Mouse (Mus musculus): ENCODE measurements around the gene Nom1. TPM values are rescaled to one million over a fixed set of nuclear protein-coding genes. Genes with fewer than 3 reads are reported as not detected.
A peak's percentile ranks its signal among the peaks of the same experiment; 100 is the strongest.

Nom1 gene
- polyA plus RNA-seq, 1 experiment from 2014 or later = 20.6 TPM

DNA sequence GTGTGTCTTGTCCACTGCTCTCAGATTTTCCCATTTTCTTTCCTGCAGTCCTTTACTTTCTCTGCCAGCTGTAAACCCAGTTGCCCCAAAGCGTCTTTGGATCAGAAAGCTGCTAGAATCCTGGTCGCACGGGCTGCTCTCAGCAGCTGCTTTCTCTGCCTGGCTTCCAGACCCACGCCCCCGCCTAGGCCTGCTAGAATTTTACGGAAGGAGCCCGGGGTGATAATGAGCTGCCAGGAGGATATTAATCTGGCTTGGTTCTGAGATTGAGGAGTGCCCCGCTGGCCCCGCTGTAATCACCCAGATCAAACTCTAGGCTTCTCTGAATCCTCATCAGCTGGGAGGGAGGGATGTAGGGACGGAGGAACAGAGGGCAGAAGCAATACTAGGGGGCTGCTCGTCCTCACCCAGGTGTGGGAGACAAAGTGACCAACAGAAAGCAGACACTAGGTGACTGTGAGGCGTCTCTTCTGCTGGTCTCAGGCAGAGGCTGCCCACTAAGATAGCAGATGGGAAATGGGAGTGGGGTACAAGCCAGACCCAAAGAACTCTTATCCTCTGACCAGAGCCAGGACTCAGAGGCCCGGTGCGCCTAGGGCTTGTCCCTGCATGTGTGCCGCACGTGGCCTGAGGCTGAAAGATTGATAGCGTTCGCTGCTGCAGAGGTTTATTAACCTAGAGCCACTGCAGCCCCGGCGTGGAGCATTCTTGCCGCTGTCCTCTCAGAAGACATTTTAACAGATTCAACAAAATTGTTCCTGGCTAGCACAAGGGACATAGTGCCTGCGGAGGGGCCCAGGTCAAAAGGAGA is 37.6 kb downstream of the Nom1 start:
- peaks cover 89% of the 10 kb centered on the region for H3K27me3 ChIP-seq
- no peak overlapping the region for H3K4me2 ChIP-seq (replicated peaks)
- no peak overlapping the region for H3K4me3 ChIP-seq
- no peak overlapping the region for H3K27ac ChIP-seq (replicated peaks)
- no peaks in the 10 kb centered on the region for H3K36me3 ChIP-seq
- H3K9me3 ChIP-seq = no peaks in the 10 kb centered on the region
- WGBS = 2% methylated on average over 22 of the region's 22 CpGs
- no peak for ATAC-seq (replicated peaks)
- peaks cover 10% of the 10 kb centered on the region for H3K4me1 ChIP-seq
- no peak overlapping the region for H3K9ac ChIP-seq (replicated peaks)

DNA sequence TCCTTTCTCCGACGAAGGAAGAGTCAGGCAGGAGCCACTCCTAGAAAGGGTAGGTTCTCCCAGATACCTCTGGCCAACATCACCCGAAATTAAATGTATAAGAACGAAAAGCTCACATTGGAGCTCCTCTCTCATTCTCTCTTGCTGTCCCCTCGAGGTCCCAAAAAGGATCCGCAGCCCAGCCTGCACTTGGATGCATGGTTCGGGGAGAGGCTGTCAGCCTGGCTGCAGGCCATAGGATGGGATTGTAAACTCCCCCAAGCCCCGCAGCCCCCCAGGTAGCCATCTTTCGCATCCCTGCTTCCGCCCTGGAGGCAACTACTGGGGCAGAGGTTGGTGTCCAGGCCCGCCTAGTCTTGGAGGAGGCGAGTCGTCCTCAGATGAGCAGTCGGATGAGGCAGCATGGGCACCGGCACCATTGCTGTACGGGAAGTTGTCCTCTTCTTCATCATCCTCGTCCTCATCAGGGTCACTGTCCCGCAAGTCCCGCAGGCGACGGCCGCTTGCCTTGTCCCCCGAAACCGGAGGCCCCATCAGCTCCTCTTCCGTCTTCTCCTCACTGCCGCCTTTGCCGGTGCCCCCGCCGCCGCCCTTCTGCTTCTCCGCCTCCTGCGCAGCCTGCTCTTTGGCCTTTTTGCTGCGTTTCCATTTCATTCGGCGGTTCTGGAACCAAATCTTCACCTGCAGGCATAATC is 39.2 kb downstream of the Nom1 start:
- Histone ChIP-seq H3K27me3 (peaks cover 91% of the 10 kb centered on the region), H3K9ac (replicated peaks) (no peak overlapping the region), H3K27ac (replicated peaks) (no peak overlapping the region), H3K36me3 (no peaks in the 10 kb centered on the region), H3K9me3 (no peaks in the 10 kb centered on the region), H3K4me2 (replicated peaks) (no peak overlapping the region), H3K4me3 (no peak overlapping the region), H3K4me1 (peaks cover 14% of the 10 kb centered on the region)
- no peak for ATAC-seq (replicated peaks)
- WGBS = 3% methylated on average over 35 of the region's 35 CpGs

DNA sequence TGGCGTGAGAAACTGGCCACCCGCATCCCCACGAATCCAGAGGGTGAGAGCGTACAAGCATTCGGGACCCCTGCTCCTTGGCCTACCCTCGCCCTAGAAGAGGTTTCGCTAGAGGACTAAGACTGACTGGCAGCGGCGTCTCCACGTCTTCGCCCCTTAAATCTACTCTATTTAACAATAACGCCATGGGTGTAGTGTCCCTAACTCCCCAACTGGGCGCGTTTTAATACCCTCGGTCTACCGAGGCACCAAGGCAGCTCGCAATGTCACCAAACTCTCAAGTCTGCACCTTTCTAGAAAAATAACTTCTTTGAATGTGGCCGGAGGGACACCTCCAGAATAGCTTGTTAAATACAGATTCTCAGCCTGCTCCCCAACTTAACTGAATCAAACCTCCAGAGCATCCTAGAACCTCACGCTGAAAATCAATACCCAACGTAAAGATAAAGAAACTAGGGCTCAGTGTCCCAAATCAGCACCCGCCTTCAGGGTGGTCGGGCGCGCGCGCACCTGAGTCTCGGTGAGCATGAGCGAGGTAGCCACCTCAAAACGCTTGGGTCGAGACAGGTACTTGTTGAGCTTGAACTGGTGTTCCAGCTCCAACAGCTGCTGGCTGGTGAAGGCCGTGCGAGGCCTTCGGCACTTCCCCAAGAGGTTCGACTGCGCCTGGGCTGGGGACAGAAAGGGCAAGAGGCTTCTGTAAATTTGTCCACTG is 39.9 kb downstream of the Nom1 start:
- Histone ChIP-seq H3K27me3 (peaks cover 91% of the 10 kb centered on the region), H3K36me3 (no peaks in the 10 kb centered on the region), H3K4me2 (replicated peaks) (no peak overlapping the region), H3K27ac (replicated peaks) (no peak overlapping the region), H3K4me3 (no peak overlapping the region), H3K4me1 (peaks cover 14% of the 10 kb centered on the region), H3K9me3 (no peaks in the 10 kb centered on the region), H3K9ac (replicated peaks) (no peak overlapping the region)
- no peak for ATAC-seq (replicated peaks)
- 4% methylated on average over 35 of the region's 35 CpGs for WGBS

DNA sequence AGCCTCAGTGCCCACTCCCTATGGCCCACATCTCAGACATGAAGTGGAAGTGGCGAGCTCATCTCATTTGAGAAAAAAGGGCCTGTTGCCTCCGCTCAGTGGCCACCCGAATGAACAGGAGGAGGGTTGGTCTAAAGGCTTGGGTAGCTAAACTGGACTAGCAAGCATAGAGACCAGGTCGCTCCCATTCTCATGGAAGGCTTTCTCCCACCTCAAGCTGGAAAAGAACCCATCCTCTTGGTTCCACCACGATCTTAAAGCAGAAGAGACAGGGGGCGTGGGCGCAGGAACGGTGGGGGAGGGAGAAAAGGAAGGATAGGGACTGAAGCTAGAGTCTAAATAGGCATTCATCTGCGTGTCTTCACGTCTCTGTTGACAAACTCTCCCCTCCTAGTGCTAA is 40.6 kb downstream of the Nom1 start:
- Histone ChIP-seq H3K36me3 (no peaks in the 10 kb centered on the region), H3K4me1 (peaks cover 14% of the 10 kb centered on the region), H3K4me2 (replicated peaks) (no peak overlapping the region), H3K9ac (replicated peaks) (no peak overlapping the region), H3K27me3 (peaks cover 91% of the 10 kb centered on the region), H3K9me3 (no peaks in the 10 kb centered on the region), H3K27ac (replicated peaks) (no peak overlapping the region), H3K4me3 (no peak overlapping the region)
- 2% methylated on average over 10 of the region's 10 CpGs for WGBS
- ATAC-seq (replicated peaks) = no peak

DNA sequence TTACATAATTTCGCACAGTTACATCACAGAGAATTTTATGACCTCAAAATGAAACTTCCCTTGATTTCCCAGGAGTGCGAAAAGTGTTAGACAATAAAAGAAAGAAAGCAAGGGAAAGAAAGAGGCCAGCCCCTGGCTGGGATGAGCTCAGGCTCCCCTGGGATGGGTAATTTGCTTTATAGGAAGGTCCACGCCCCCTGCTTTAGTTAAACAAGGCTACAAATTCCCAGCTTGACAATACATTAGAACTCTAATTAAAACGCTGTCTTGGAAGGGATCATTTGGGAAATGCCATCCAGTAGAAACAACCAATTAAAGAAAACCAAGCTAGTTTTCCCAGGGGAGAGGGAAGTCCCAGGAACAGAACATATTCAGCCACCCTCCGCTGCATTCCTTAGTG is 41.1 kb downstream of the Nom1 start:
- no peaks in the 10 kb centered on the region for H3K9me3 ChIP-seq
- ATAC-seq (replicated peaks) = no peak
- no peak overlapping the region for H3K27ac ChIP-seq (replicated peaks)
- H3K27me3 ChIP-seq = peaks cover 91% of the 10 kb centered on the region
- no peak overlapping the region for H3K9ac ChIP-seq (replicated peaks)
- WGBS = 0% methylated on average over 5 of the region's 5 CpGs
- H3K4me3 ChIP-seq = no peak overlapping the region
- no peak overlapping the region for H3K4me2 ChIP-seq (replicated peaks)
- peaks cover 14% of the 10 kb centered on the region for H3K4me1 ChIP-seq
- H3K36me3 ChIP-seq = no peaks in the 10 kb centered on the region

DNA sequence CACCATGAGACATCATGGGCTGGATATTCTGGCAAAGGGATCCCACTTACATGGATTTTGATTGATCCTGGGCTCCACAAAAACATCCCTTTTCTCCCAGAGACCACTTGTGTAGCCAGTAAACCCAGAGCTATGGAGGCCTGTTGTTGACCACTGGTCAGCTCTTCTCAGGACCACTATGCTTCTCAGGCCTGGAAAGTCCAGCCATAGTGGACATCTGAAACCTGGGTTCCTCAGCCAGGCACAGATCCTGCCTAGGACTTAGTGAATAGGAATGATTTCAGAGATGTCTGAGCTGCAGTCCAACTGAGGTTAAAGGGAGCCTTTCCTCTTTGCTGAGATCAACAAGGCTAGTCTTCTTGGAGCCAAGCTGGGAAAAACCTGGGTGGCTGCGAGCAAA is 41.6 kb downstream of the Nom1 start:
- Histone ChIP-seq H3K9me3 (no peaks in the 10 kb centered on the region), H3K4me1 (peaks cover 14% of the 10 kb centered on the region), H3K27ac (replicated peaks) (no peak overlapping the region), H3K27me3 (peaks cover 91% of the 10 kb centered on the region), H3K4me3 (no peak overlapping the region), H3K4me2 (replicated peaks) (no peak overlapping the region), H3K9ac (replicated peaks) (no peak overlapping the region), H3K36me3 (no peaks in the 10 kb centered on the region)
- ATAC-seq (replicated peaks) = no peak
- WGBS = 0% methylated on average over 1 of the region's 1 CpGs

DNA sequence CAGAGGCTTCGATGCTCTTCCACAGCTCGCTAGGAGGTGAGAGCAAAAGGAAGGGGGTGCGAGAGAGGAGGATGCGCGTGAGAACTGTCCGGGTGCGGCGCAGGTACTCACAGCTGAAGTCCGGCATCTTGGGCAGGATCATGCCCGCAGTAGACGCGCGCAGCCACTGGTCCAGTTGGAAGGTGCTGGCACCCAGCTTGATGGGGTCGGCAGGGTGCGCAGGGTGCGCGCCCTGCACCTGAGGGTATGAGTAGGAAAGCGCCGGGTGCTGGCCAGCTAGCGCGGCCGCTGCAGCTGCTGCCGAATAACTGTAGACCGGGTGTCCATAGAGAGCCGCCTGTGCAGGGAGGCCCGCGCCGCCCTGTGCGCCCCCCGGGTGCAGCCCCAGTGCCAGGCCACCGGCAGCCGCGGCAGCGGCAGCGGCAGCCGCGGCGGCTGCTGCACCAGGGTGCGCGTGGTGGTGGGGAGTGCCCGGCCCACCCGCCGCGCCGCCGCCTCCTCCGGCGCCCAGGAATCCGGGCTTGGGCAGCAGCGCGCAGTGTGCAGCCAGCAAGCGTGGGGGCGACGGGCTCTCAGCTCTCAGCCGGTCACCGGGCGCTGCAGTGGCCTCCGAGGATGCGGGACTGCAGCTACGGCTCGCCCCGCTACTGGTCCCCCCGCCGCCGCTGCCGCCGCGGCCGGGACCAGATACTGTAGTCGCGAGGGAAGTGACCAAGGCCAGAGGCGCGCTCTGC is 43.2 kb downstream of the Nom1 start:
- peak overlapping the region; percentile 46 for H3K4me2 ChIP-seq (replicated peaks)
- peak overlapping the region; percentile 30 for H3K4me3 ChIP-seq
- under 1% methylated on average over 71 of the region's 73 CpGs for WGBS
- peaks cover 93% of the 10 kb centered on the region for H3K27me3 ChIP-seq
- H3K4me1 ChIP-seq = peaks cover 14% of the 10 kb centered on the region
- no peak overlapping the region for H3K9ac ChIP-seq (replicated peaks)
- no peak overlapping the region for H3K27ac ChIP-seq (replicated peaks)
- peak; percentile 24; the same call in 1 of the 2 replicates for ATAC-seq (replicated peaks)
- no peaks in the 10 kb centered on the region for H3K36me3 ChIP-seq
- H3K9me3 ChIP-seq = no peaks in the 10 kb centered on the region

DNA sequence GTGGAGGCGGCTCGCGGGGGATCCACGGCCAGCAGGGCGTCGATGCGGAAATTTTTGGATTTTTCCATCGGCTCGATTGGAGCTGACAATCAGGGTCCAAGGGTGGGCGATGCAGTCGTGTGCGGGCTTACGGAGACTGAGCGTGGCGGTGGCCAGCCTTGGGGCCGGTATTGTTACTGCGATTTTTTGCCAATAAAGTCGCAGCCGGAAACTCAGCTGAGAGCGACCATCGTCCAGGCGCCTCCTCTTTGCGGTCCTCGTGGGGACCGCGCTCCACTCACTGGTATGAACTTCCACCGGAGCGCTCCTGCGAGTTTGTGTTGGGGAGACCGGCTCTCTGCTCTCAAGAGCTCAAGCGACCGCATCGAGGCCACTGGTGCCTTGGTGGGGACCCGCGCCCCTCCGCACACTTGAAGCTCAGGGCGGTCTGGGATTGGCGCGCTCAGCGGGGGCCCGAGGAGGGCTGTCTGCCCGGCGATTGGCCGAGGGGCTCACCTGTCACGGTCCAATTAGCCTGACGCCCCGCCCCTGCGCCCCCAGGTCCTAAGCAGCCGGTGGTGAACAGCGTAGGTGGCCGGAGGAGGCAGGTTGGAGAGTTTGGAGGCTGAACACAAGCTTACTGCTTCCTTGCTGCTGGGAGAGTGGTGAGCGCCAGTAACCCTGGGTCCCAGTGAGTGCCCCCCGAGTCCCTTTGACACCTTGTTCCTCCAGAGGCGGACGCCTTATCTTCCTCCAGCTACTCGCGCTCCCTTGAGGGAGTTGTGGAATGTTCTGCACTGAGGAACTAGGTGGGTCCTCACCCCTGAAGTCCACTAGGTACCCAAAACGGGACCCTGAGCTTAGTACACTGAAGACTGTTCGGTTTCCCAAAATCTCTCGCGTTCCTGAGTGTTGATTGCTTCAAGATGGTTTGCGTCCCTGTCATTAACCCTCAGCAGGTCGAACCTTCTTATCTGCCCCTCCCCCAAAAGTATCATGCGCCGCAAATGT is 44.0 kb downstream of the Nom1 start, which contains the start of gene Mnx1:
TSS of gene Mnx1 (minus strand) at position 263 of the 990 bp plus-strand sequence.
- ATAC-seq (replicated peaks) = peak; percentile 54
- peaks cover 14% of the 10 kb centered on the region for H3K4me1 ChIP-seq
- peak within 1 kb of the TSS; percentile 30 for H3K4me3 ChIP-seq
- peaks cover 99% of the 10 kb centered on the region for H3K27me3 ChIP-seq
- no peak within 1 kb of the TSS for H3K9ac ChIP-seq (replicated peaks)
- no peaks in the 10 kb centered on the region for H3K9me3 ChIP-seq
- H3K36me3 ChIP-seq = no peaks in the 10 kb centered on the region
- H3K27ac ChIP-seq (replicated peaks) = no peak within 1 kb of the TSS
- under 1% methylated on average over 65 of the region's 65 CpGs for WGBS
- H3K4me2 ChIP-seq (replicated peaks) = peak within 1 kb of the TSS; percentile 46

DNA sequence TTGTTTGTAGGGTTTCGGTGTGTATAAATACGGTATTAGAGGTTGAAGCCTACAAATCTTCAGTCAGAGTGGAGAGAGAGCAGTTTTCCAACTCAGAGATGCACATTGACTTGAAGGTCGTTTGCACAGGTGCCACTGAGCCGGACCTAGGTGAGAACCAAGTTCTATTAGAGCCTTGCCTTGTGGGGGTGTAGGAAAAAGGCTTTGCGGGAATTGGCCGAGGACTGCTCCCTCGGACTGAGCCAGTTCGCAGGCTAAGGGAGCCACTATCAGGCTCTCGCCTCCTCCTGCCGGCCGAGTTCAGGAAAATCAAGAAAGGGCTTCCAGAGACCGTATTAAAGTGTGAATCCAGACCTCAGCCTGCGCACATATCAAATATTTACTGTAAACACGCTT is 44.7 kb downstream of the Nom1 start:
- Histone ChIP-seq H3K36me3 (no peaks in the 10 kb centered on the region), H3K4me3 (no peak overlapping the region), H3K9ac (replicated peaks) (no peak overlapping the region), H3K4me2 (replicated peaks) (no peak overlapping the region), H3K4me1 (peaks cover 14% of the 10 kb centered on the region), H3K27me3 (peaks cover 99% of the 10 kb centered on the region), H3K9me3 (no peaks in the 10 kb centered on the region), H3K27ac (replicated peaks) (no peak overlapping the region)
- WGBS = under 1% methylated on average over 14 of the region's 14 CpGs
- ATAC-seq (replicated peaks) = no peak

DNA sequence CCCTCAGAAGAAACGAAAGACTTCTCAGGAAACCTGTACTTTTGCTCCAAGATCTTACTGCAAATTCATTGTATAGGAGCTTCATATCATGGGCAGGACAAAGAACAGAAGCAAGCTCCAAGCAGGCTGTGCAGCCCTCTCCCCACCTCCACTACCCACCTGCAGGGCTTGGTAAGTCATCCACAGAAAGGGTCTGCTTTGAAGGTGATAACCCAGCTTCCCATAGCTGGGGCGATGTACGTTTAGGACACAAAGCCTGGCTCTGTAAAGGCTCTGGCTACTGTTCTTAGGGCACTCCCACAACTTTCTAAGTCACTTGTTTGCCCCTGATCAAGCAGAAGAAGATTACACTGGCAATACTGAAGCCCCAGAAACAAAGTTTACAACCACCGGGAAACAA is 49.3 kb downstream of the Nom1 start:
- Histone ChIP-seq H3K9me3 (no peaks in the 10 kb centered on the region), H3K4me2 (replicated peaks) (no peak overlapping the region), H3K36me3 (no peaks in the 10 kb centered on the region), H3K27me3 (peaks cover 98% of the 10 kb centered on the region), H3K4me3 (no peak overlapping the region), H3K9ac (replicated peaks) (no peak overlapping the region), H3K27ac (replicated peaks) (no peak overlapping the region), H3K4me1 (0 out of 2 replicates have a peak, but pooled peaks cover 5% of the 10 kb centered on the region)
- WGBS = 3% methylated on average over 4 of the region's 4 CpGs
- no peak for ATAC-seq (replicated peaks)

Measured in forebrain, embryonic 15.5 days (tissue).